Mouse (Mus musculus) telencephalon, adult 2 months (tissue): ENCODE data around the gene Gm5728.
"Not testable (repeated sequence)": the region's sequence is repeated elsewhere in the genome, so short reads cannot be mapped to it uniquely, and the experiment has no call there.

Experiments
- DNase-seq: peaks from one replicate; pipeline ENCODE4 v3.0.0-alpha.2; 2011; ENCODE audit warnings: low read depth, low spot score

Gm5728 gene

GRCm38 (mm10) chr7:20375310-20375709, at the start of gene Gm5728:
Gene Gm5728 (minus strand): TSS chr7:20375410.
- DNase-seq, result not testable (repeated sequence)

- not testable (repeated sequence) for DNase-seq
These were observed 42.4 kb upstream of the Gm5728 start, which contains the start of gene Vmn1r100 for GRCm38 (mm10) chr7:20417642-20418041. Gene Vmn1r100 (plus strand): TSS chr7:20417942.

GRCm38 (mm10) chr7:20333965-20334364, 41.2 kb downstream of the Gm5728 start, which contains the start of gene Gm4133:
Gene Gm4133 (minus strand): TSS chr7:20334065.
- DNase-seq, result not testable (repeated sequence)
